Mouse (Mus musculus) heart, embryonic 11.5 days (tissue): ENCODE measurements around the gene Dph2. TPM values are rescaled to one million over a fixed set of nuclear protein-coding genes. Genes with fewer than 3 reads are reported as not detected.

Source experiments
- ATAC-seq: fragments of 200-750 bp; cut with Nextera tagmentation; replicated peaks from 2 replicates; pipeline ENCODE4 v1.8.0; 2017; ENCODE audit warnings: moderate library complexity; ENCODE audit not compliant: insufficient number of reproducible peaks, low FRiP score, low TSS enrichment
- H3K27ac ChIP-seq: fragments of 300-500 bp; sonication (generic); 2 replicates; pipeline ENCODE4 v1.5.1; 2014; ENCODE audit warnings: mild to moderate bottlenecking, low read depth, low read length
- H3K27me3 ChIP-seq: fragments of 300-500 bp; sonication (generic); 2 replicates; pipeline ENCODE4 v1.6.1; 2014; ENCODE audit warnings: mild to moderate bottlenecking, low read length, mixed read lengths; ENCODE audit not compliant: control insufficient read depth, insufficient read depth
- H3K36me3 ChIP-seq: fragments of 300-500 bp; sonication (generic); 2 replicates; pipeline ENCODE4 v1.6.1; 2014; ENCODE audit warnings: mild to moderate bottlenecking, low read length, moderate library complexity, mixed read lengths; ENCODE audit not compliant: control insufficient read depth, insufficient read depth
- H3K4me1 ChIP-seq: fragments of 300-500 bp; sonication (generic); 2 replicates; pipeline ENCODE4 v1.6.1; 2014; ENCODE audit warnings: low read length; ENCODE audit not compliant: control insufficient read depth, insufficient read depth
- H3K4me2 ChIP-seq: fragments of 300-500 bp; sonication (generic); 2 replicates; pipeline ENCODE4 v1.6.1; 2014; ENCODE audit warnings: mild to moderate bottlenecking, moderate library complexity
- H3K4me3 ChIP-seq: fragments of 300-500 bp; sonication (generic); 2 replicates; pipeline ENCODE4 v1.5.1; 2014; ENCODE audit warnings: low read depth, low read length
- H3K9ac ChIP-seq: fragments of 300-500 bp; sonication (generic); 2 replicates; pipeline ENCODE4 v1.6.1; 2014; ENCODE audit warnings: mild to moderate bottlenecking, low read depth, low read length, moderate library complexity
- H3K9me3 ChIP-seq: fragments of 300-500 bp; sonication (generic); replicated peaks from 2 replicates; pipeline ENCODE4 v1.6.1; 2016; ENCODE audit warnings: low read length; ENCODE audit not compliant: control insufficient read depth
- WGBS: fragments of 180-500 bp; shearing (Covaris S2); extraction: QIAGEN DNeasy Blood & Tissue Kit; methylation state at CpG from one replicate; pipeline ENCODE4 v1.1.7; 2014; ENCODE audit not compliant: insufficient replicate concordance; 5-methylcytosine and 5-hydroxymethylcytosine counted together
- polyA plus RNA-seq: library from polyadenylated mRNA; unstranded; fragments of >200 nt; fragmentation: Nextera tagmentation; extraction: Ambion mirVana; gene quantifications from 2 replicates; pipeline ENCODE4 v1.2.1, GENCODE M21; 2014

The Dph2 gene
- polyA plus RNA-seq, 1 experiment from 2014 or later = 12.7 TPM

GRCm38 (mm10) chr4:117878301-117878700 is 13.5 kb downstream of the Dph2 start:
- H3K36me3 ChIP-seq = peaks cover 9% of the 10 kb centered on the region
- H3K9ac ChIP-seq = peak overlapping the region; percentile 28; the same call in 1 of the 2 replicates
- no peak overlapping the region for H3K27ac ChIP-seq
- no peak for ATAC-seq
- H3K4me3 ChIP-seq = no peak overlapping the region
- H3K4me1 ChIP-seq = no peaks in the 10 kb centered on the region
- H3K9me3 ChIP-seq = no peaks in the 10 kb centered on the region
- no peaks in the 10 kb centered on the region for H3K27me3 ChIP-seq
- no peak overlapping the region for H3K4me2 ChIP-seq
- WGBS = 57% methylated on average over 10 of the region's 10 CpGs

- Histone ChIP-seq H3K4me2 (no peak overlapping the region), H3K9me3 (no peaks in the 10 kb centered on the region), H3K9ac (no peak overlapping the region), H3K36me3 (peaks cover 5% of the 10 kb centered on the region; the same call in 1 of the 2 replicates), H3K27me3 (peaks cover 4% of the 10 kb centered on the region; the same call in 1 of the 2 replicates), H3K4me1 (peaks cover 11% of the 10 kb centered on the region; the same call in 1 of the 2 replicates), H3K27ac (no peak overlapping the region), H3K4me3 (no peak overlapping the region)
- WGBS = 88% methylated on average over 9 of the region's 9 CpGs
- ATAC-seq = no peak
Observed at GRCm38 (mm10) chr4:117873615-117874014, 18.2 kb downstream of the Dph2 start.

GRCm38 (mm10) chr4:117872471-117872886 is 19.4 kb downstream of the Dph2 start, which contains the start of gene Ccdc24:
Gene Ccdc24, minus strand, starts transcription at chr4:117872557.
- peaks cover 4% of the 10 kb centered on the region; the same call in 1 of the 2 replicates for H3K27me3 ChIP-seq
- peak within 1 kb of the TSS; percentile 71 for H3K4me2 ChIP-seq
- H3K4me1 ChIP-seq = peaks cover 11% of the 10 kb centered on the region
- H3K4me3 ChIP-seq = peak within 1 kb of the TSS; percentile 34
- H3K36me3 ChIP-seq = peaks cover 3% of the 10 kb centered on the region; the same call in 1 of the 2 replicates
- no peak within 1 kb of the TSS for H3K27ac ChIP-seq
- ATAC-seq = peak; percentile 24; the same call in 1 of the 2 replicates
- H3K9ac ChIP-seq = peak within 1 kb of the TSS; percentile 39; the same call in 1 of the 2 replicates
- 9% methylated on average over 14 of the region's 14 CpGs for WGBS
- no peaks in the 10 kb centered on the region for H3K9me3 ChIP-seq

- Histone ChIP-seq H3K4me1 (peaks cover 11% of the 10 kb centered on the region), H3K9me3 (no peaks in the 10 kb centered on the region), H3K36me3 (no peaks in the 10 kb centered on the region), H3K27ac (no peak overlapping the region), H3K9ac (no peak overlapping the region), H3K27me3 (peaks cover 4% of the 10 kb centered on the region; the same call in 1 of the 2 replicates), H3K4me2 (peak overlapping the region; percentile 71), H3K4me3 (no peak overlapping the region)
- peak; percentile 29; the same call in 1 of the 2 replicates for ATAC-seq
- WGBS = 44% methylated on average over 7 of the region's 7 CpGs
Observed at GRCm38 (mm10) chr4:117871787-117872186, 20.0 kb downstream of the Dph2 start.

- Histone ChIP-seq H3K9ac (no peak overlapping the region), H3K4me2 (no peak overlapping the region), H3K4me3 (no peak overlapping the region), H3K27me3 (peaks cover 6% of the 10 kb centered on the region; the same call in 1 of the 2 replicates), H3K36me3 (no peaks in the 10 kb centered on the region), H3K9me3 (no peaks in the 10 kb centered on the region), H3K27ac (no peak overlapping the region), H3K4me1 (peaks cover 11% of the 10 kb centered on the region)
- WGBS = 53% methylated on average over 1 of the region's 1 CpGs
- no peak for ATAC-seq
Observed at GRCm38 (mm10) chr4:117870437-117870836, 21.4 kb downstream of the Dph2 start.

- H3K9me3 ChIP-seq = no peaks in the 10 kb centered on the region
- no peak overlapping the region for H3K9ac ChIP-seq
- peaks cover 11% of the 10 kb centered on the region for H3K4me1 ChIP-seq
- no peak for ATAC-seq
- no peaks in the 10 kb centered on the region for H3K36me3 ChIP-seq
- WGBS = 75% methylated on average over 9 of the region's 9 CpGs
- H3K4me2 ChIP-seq = no peak overlapping the region
- peaks cover 6% of the 10 kb centered on the region; the same call in 1 of the 2 replicates for H3K27me3 ChIP-seq
- no peak overlapping the region for H3K27ac ChIP-seq
- H3K4me3 ChIP-seq = no peak overlapping the region
Observed at GRCm38 (mm10) chr4:117869317-117869716, 22.5 kb downstream of the Dph2 start.

- no peak overlapping the region for H3K4me3 ChIP-seq
- no peaks in the 10 kb centered on the region for H3K9me3 ChIP-seq
- peaks cover 6% of the 10 kb centered on the region; the same call in 1 of the 2 replicates for H3K27me3 ChIP-seq
- no peaks in the 10 kb centered on the region for H3K36me3 ChIP-seq
- H3K4me2 ChIP-seq = peak overlapping the region; percentile 48
- 17% methylated on average over 24 of the region's 24 CpGs for WGBS
- no peak overlapping the region for H3K27ac ChIP-seq
- no peak for ATAC-seq
- peaks cover 11% of the 10 kb centered on the region for H3K4me1 ChIP-seq
- H3K9ac ChIP-seq = 0 out of 2 replicates have a peak overlapping the region, but pooled peaks have one; percentile 18
Observed at GRCm38 (mm10) chr4:117867823-117868222, 24.0 kb downstream of the Dph2 start.

- H3K4me1 ChIP-seq = peaks cover 3% of the 10 kb centered on the region; the same call in 1 of the 2 replicates
- no peak overlapping the region for H3K27ac ChIP-seq
- no peak overlapping the region for H3K9ac ChIP-seq
- no peak overlapping the region for H3K4me2 ChIP-seq
- H3K36me3 ChIP-seq = no peaks in the 10 kb centered on the region
- no peak for ATAC-seq
- no peak overlapping the region for H3K4me3 ChIP-seq
- no peaks in the 10 kb centered on the region for H3K9me3 ChIP-seq
- H3K27me3 ChIP-seq = peaks cover 6% of the 10 kb centered on the region; the same call in 1 of the 2 replicates
- WGBS = 59% methylated on average over 6 of the region's 6 CpGs
Observed at GRCm38 (mm10) chr4:117867000-117867399, 24.8 kb downstream of the Dph2 start.

GRCm38 (mm10) chr4:117866083-117866482 is 25.7 kb downstream of the Dph2 start:
- no peak for ATAC-seq
- WGBS = 66% methylated on average over 9 of the region's 9 CpGs
- Histone ChIP-seq H3K36me3 (no peaks in the 10 kb centered on the region), H3K4me3 (no peak overlapping the region), H3K27me3 (peaks cover 6% of the 10 kb centered on the region; the same call in 1 of the 2 replicates), H3K9me3 (no peaks in the 10 kb centered on the region), H3K27ac (no peak overlapping the region), H3K4me2 (no peak overlapping the region), H3K9ac (no peak overlapping the region), H3K4me1 (peaks cover 3% of the 10 kb centered on the region; the same call in 1 of the 2 replicates)
